Mouse (Mus musculus) adrenal gland, adult 8-10 months (tissue): ENCODE measurements around the gene Oas1c. TPM values are rescaled to one million over a fixed set of nuclear protein-coding genes. Genes with fewer than 3 reads are reported as not detected.
"Not testable (repeated sequence)": the region's sequence is repeated elsewhere in the genome, so short reads cannot be mapped to it uniquely, and the experiment has no call there.

Source experiments
- DNase-seq: peaks from one replicate; pipeline ENCODE4 v3.0.0; 2022
- total RNA-seq, 4 experiments: library from RNA; stranded (reverse); gene quantifications; 2 replicates each; pipeline ENCODE4 v1.2.4; 2022

The Oas1c gene
- 1 to 10 TPM in 3 of 4 experiments, under 1 TPM in 1; 0.61 to 2.2 (median 1.7) TPM for total RNA-seq

DNA sequence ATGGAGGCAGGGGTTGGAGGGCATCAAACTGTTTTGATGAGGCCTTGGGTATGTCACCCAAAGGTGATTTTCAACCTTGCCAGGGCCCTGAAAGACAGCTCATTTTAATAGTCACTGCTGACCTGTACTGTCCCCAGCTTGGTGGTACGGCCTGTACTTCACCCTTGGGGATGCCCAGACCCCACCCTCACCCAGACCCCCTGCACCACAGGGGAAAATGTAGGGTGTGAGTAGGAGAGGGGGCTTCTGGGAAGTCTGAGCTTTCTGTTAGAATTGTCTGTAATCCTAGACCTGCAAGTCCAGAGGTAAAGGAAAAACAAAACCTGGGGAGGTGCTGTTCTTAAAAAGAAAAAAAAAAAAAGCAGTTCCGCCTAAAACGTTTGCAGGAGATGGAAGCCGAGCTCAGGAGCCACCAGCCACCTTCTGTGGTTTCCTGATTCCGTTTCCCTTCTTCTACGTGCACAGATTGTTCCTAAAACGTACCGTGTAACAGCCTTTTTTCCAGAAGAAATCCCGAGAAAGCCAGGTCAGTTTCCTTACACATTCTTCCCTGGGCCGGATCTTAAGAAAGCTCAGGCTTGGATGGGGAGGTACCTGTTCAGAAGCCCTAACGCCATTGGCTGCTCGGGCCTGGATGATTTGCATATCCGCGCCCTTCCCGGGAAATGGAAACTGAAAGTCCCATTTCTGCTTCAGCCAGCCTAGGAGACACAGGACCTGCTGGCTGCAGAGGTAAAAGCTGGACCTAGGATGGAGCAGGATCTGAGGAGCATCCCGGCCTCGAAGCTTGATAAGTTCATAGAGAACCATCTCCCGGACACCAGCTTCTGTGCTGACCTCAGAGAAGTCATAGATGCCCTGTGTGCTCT, at the start of gene Oas1c:
Oas1c (minus strand) TSS at position 564 of the 869 bp plus-strand sequence.
- peak; percentile 88 for DNase-seq

DNA sequence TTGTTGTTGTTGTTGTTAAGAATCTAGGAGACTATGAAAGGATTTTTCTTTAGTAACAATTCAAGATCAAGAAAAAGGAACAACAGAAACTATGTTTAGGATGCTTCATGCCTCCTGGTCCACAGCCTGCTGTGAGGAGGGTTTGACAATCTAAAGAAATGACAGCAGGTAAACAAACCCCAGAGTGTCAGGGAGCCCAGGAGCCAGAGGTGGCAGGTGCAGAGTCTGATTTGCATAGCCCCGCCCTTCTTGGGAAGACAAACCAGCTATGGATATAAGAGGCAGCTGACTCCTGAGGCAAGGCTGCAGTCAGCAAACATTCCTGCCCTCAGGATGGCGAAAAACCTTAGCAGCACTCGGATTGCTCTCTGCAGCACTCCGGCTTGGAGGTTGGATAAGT, 48.8 kb upstream of the Oas1c start, which contains the start of gene Oas1h:
Oas1h (plus strand) TSS at position 301 of the 400 bp plus-strand sequence.
- DNase-seq, result no peak

DNA sequence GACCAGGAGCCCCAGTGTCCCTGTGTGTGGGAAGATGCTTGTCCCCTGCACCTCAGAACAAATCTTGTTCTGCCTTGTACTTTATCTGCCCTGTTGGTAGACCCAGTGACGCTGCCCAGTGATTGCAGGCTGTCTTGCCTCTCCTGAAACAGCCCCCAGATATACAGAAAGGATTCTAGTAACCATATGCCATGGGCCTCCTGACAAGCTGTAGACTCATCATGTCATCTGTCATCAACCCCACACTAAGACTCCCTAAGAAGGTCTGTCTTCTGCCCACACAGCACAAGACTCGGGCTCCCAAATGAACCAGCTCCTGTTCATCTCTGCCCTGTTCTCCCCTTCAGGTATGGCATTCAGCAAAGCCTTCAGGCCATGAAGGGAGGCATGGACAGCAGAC, 46.9 kb upstream of the Oas1c start:
- no peak for DNase-seq

DNA sequence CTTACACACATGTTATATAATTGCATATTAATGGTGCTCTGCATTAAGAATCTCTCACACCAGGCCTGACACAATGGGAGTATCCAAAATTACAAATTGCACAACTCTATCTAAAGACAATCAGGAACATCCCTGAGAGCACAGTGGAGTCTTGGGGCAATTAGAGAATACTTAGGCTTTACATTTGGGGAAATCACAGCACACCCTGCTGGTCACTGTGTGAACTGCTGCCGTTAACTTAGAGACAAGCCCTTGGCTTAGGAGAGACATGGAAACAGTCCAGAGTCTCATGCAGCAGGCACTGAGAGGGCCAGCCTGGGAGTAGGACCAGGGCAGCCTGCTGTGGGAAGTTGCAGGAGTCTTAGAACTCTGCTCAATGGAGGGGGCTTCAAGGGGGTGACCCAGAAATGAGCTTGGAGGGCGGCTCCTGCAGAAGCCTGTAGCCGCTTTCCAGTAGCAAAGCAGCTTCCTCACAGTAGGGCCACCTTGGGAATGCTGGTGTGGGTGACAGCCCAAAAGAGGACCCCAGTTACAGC, 37.4 kb upstream of the Oas1c start:
- no peak for DNase-seq

DNA sequence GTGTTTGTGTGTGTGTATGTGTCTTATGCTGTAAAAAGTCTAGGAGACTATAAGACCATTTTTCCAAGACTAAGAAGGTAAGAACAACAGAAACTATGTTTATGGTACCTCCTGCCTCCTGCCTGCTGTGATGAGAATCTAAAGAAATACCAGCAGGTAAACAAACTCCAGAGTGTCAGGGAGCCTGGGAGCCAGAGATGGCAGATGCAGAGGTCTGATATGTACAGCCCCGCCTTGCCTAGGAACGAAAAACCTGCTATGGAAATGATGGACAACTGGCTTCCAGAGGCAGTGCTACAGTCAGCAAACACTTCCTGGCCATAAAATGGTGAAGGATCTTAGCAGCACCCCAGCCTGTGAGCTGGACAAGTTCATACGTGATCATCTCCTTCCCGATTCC, 34.8 kb upstream of the Oas1c start, which contains the start of gene Oas1f:
Oas1f (plus strand) TSS at position 301 of the 400 bp plus-strand sequence.
- no peak for DNase-seq

DNA sequence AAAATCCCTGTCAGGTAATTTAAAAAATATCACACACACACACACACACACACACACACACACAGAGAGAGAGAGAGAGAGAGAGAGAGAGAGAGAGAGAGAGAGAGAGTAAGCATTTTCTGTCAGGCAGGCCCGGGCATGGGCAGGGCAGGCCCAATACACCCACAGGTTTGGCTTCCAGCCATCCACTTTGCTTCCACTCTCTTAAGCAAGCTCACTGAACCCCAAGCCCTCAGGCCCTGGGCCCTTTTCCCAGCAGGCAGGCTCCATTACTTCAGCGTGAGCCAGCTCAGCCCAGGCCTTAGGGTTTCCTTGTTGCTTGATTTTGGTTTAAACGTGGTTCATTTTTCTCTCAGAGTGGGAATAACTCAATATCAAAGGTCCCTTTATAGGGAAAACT, 32.4 kb upstream of the Oas1c start:
- DNase-seq, result no peak

DNA sequence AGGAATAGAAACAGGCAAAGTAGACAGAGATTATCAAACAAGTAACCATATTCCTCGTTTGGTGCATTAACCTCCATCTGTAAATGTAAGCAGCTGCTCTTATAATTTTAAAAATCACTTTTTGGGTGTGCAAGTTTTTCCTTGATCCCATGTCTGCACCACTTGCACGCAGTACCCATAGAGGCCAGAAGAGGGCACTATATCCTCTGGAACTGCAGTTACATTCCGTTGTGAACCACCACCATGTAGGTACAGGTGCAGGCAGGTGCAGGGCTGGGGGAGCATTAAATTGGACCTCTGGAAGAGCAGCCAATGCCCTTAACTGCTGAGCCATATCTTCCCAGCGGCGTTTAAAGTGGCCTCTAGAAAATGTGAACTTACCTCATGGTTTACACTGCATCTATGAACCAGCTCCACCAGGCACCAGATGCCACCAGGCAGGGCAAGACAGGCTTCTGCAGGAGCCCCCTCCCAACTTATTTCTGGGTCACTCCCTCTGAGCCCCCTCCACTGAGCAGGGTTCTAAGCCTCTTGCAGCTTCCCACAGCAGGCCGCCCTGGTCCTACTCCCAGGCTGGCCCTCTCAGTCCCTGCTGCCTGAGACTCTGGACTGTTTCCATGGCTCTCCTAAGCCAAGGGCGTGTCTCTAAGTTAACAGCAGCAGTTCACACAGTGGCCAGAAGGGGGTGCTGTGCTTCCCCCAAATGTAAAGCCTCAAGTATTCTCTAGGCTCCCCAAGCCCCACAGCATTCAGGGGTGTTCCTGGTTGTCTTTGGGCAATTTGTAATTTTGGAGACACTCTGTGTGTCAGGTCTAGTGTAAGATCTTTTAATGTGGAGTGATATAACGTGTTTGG, 24.6 kb upstream of the Oas1c start:
- DNase-seq, result no peak

DNA sequence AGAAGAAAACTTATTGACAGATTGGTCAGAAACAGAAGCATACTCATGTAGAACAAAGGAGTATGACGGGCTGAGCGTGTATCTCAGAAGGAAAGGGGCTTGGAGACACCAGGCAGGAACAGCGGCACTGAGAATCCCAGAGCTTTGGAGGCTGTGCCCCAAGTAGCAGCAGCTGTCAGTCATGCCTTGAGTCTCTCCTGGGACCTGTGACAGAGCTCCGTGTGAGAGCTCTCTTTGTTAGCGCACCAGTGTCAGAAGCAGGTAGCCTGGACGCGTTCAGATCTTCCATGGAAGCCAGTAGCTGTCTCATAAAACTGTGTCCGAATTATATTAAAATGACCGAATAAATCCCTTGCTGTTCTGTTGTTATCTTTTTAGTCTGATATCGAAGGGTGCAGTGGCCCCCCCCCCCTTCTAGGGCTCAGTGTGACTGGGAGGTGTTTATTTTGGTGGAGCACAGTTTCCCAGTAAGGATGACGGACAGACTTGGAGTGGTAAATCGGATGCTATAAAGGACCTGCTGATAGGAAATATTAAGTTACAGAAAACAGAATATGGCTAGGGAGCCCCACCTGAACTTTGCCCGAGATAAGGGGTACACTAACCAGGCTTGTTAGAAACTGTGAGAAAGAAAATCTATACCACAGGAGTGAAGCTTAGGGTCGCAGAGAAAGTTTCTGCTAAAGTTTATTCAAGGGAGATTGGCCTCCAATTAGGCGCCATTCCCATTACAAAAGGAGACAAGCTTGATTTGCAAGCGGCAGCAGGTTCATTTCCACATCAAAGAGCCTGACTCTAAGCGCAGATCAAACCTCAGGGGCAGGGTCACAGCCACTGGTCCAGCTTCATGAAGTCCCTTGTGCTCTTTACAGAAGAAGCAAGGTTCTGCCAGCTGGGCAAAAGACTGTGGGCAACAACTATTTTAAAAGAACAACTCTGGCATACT, 21.3 kb upstream of the Oas1c start:
- DNase-seq, result no peak

DNA sequence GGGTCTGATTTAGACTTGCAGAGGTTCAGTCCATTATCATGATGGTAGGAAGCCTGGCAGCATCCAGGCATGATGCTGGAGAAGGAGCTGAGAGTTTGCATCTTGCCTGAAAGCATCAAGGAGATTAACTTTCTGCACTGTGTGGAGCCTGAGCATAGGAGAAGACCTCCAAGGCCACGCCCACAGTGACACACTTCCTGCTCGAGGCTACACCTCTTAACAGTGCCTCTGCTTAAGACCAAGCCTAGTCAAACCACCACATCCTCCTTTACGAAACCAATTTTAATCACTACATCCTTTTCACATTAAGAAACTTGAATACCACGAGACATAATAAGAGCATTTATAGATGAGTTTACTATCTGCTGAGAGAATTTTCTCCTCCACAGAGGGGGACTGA, 18.7 kb upstream of the Oas1c start:
- no peak for DNase-seq

DNA sequence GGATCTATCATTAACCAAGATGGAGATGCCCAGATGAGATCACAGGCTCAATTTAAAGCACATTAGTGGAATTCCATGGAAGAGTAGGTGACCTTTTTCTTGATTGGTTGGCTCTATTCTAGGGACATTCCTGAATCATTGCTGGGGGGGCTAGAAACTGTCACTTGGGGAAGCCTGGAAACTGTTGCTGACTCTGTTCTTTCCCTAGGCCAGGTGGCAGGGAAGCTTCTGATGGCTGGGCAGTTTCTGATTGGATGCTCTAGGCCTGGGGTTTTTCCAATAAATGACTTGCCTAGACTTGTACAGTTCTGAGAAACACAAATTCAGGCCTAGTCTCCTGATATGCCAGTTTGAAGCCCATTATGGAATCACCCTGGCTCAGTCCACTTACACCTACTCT, 6.7 kb upstream of the Oas1c start:
- no peak for DNase-seq

DNA sequence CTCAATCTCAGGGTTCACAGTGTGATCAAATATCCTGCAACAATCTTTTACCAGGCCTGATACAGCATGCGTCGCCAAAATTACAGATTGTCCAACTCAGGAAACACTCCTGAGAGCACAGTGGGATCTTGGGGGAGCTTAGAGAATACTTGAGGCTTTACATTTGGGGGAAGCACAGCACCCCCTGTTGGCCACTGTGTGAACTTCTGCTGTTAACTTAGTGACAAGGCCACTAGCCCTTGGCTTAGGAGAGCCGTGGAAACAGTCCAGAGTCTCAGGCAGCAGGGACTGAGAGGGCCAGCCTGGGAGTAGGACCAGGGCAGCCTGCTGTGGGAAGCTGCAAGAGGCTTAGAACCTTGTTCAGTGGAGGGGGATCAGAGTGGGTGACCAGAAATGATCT, 3.6 kb upstream of the Oas1c start:
- no peak for DNase-seq

DNA sequence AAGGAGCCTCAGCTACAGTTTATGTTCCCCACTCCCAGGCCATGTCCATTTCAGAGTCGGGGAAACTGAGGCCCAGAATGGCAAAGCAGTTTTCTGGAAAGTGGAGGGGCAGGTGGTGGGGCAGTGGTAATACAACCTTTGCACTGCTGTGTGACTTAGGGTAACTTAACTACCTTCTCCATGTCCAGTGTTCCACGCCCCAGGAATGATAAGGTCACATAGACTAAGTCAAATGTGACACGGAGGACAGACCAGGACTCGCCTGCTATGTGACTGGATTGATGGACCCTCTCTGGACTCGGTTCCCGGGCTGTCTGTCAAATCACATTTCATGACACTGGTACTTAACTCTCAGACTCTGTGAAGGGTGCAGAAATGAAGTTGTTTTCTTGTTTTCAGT, 709 bp upstream of the Oas1c start:
- DNase-seq, result no peak

DNA sequence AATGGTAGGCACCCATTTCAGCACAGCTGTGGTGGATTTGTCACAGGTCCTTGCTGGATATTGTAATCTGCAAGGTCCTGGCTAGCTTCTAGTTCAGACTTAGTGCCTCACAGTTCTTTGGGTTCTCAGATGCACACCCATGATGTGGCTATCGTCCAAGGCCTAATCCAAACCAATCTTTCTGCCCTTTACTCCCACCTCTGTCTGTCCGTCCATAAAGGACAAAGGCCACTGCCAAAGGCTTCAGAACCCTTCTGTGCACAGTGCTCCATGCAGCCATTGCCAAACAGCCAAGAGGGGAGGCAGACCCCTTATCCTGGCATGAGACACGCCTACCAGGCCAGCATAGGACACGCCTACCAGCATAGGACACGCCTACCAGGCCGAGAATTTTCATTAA, 3.1 kb downstream of the Oas1c start:
- no peak for DNase-seq

DNA sequence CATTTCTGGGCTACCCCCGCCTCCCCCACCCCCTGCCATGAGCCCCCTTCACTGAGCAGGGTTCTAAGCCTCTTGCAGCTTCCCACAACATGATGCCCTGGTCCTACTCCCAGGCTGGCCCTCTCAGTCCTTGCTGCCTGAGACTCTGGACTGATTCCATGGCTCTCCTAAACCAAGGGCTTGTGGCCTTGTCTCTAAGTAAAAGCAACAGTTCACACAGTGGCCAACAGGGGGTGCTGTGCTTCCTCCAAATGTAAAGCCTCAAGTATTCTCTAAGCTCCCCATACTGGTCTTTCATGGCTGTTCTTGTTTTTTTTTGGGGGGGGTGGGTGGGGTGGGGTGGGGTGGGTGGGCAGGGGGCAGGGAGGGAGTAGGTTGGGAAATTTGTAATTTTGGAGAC, 5.9 kb downstream of the Oas1c start:
- no peak for DNase-seq

DNA sequence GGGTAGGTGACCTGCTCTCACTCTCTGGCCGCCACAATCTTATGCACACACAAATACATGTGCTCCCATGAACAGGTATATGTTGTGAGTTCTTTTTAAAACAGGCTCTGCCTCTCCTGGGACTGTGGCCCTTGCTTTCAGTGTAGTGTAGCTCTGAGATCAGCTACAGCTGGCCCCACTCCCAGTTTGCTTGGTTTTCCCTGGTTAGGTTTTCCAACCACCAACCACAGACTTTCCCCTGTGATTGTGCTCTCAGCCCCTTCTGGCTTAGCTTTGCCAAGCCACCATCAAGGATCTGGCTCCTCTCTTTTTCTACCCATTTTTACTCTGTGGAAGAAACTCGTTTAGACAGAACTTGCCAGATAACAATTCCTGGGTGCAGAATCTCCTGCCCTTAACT, 8.7 kb downstream of the Oas1c start:
- no peak for DNase-seq

DNA sequence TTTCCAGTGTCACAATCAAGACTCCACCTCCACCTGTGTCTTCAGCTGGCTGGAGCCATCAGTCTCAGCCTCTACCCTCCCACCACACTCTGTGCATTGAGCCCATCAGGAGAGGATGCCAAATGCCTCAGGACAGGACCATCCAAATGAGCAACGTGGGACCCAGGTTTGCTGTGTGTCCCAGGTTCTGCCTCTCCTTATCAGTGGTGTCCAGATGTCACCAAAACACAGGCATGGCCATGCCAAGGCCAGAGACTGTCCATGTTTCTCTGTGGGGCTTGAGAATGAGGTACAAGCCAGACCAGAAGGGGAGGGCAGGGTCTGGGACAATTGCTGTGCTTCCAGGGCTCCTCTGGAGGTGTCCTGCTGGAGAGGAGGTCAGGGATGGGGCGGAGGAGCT, 13.4 kb downstream of the Oas1c start:
- DNase-seq, result not testable (repeated sequence)

DNA sequence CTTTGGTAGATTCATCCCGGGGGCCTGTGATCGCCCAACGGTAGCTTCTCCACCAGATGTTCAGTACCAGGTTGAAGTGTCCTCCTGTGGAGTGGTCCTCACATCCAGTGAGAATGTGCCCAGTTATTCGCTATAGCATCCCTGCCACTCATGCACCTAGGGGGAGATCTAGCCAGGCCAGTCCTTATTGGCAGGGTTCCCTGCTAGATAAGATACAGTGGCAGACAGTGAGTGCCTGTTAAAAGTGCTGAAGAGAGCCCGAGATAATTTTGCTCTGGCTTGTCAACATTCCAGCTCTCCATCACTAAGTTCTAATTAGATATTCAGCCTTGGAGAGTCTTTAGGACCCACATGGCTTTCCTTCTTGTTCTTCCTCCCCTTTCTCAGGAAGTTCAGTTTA, 14.2 kb downstream of the Oas1c start:
- DNase-seq, result not testable (repeated sequence)

DNA sequence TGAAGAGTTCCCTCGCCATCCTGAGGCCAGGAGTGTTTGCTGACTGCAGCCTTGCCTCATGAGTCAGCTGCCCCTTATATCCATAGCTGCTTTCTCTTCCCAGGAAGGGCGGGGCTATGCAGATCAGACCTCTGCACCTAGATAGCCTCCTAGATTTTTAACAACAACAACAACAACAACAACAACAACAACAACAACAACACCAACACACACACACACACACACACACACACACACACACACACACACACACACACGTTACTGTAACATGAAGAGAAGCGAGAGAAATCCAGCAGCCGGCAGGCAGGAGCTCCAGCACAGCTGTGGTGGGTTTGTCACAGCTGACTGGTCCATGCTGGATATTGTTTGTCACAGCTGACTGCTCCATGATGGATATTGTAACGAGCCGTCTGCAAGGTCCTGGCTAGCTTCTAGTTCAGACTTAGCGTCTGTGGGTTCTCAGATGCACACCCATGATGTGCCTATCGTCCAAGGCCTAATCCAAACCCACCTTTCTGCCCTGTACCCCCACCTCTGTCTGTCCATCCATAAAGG, 16.8 kb downstream of the Oas1c start, which contains the start of gene Oas1e:
Oas1e (minus strand) TSS at position 51 of the 555 bp plus-strand sequence.
- DNase-seq, result not testable (repeated sequence)

DNA sequence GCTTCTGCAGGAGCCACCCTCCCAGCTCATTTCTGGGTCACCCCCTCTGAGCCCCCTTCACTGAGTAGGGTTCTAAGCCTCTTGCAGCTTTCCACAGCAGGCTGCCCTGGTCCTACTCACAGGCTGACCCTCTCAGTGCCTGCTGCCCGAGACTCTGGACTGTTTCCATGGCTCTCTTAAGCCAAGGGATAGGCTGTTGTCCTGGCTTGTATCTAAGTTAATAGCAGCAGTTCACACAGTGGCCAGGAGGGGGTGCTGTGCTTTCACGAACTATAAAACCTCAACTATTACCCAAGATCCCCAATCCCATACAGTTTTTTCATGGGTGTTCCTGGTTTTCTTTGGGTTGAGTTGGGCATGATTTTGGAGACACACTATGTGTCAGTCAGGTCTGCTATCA, 19.3 kb downstream of the Oas1c start:
- no peak for DNase-seq

DNA sequence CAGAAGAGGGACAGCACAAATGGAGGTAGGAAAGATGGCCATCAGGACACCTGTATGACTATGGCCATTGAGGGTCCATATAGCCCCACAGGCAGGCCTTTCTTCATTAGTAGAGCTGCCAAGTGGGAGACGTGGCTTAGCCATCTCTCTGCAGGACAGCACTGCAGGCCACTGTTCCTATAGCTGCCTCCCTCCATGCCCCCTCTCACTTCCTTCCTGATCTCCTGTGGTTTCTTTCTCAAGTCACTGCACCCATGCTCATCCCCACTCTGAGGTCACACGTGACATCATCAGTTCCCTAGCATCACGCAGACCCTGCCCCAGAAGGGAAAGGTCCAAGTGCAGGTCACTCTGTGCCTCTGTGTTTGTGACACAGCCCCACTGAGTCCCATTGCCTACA, 25.3 kb downstream of the Oas1c start:
- DNase-seq, result no peak

DNA sequence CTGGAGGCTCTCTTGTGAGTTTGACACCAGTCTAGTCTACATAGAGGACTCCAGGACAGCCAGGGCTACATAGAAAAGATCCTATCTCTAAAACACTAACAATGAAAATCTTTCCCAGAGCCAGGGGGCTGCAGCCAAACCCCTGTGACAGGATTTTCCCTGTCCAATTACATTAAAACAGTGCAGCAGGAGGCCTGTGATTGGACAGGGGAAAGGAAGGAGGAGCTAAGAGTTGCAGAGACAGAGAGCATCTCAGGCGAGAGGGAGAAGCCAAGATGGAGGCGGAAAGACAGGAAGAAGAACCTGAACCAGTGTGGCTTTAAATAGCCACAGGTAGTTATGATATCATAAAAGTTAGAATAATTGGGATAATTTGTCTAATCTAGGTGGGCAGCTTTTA, 29.9 kb downstream of the Oas1c start:
- DNase-seq, result no peak

DNA sequence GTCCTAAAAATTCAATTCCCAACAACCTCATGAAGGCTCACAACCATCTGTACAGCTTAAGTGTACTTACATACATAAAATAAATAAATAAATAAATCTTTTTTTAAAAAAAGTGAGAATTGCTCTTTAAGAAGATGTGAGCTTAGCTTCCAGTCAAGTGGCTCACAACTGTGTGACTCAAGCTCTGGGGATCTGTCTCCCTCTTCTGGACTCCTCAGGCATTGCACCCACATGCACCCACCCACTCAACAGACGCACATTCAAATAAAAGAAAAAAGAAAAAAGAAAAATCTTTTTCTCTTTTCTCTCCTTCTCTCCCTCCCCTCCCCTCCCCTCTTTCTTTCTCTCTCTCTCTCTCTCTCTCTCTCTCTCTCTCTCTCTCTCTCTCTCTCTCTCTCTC, 30.7 kb downstream of the Oas1c start:
- no peak for DNase-seq
